Mouse (Mus musculus): Measurements from ENCODE around the gene Rpl41. TPM values are rescaled to one million over a fixed set of nuclear protein-coding genes. Genes with fewer than 3 reads are reported as not detected.
A peak's percentile ranks its signal among the peaks of the same experiment; 100 is the strongest.
"Not testable (repeated sequence)": the region's sequence is repeated elsewhere in the genome, so short reads cannot be mapped to it uniquely, and the experiment has no call there.

The Rpl41 gene
- polyA plus RNA-seq, 1 experiment from 2014 or later: 3,049 TPM

GRCm38 (mm10) chr10:128565788-128566531, 16.9 kb upstream of the Rpl41 start, which contains the start of gene Pa2g4:
Gene Pa2g4 (minus strand): TSS chr10:128565987.
- no peaks in the 10 kb centered on the region for H3K9me3 ChIP-seq (ENCODE audit: control insufficient read depth, low read length)
- peak; percentile 99 for DNase-seq (ENCODE audit: low spot score)
- peak within 1 kb of the TSS; percentile 81 for H3K27ac ChIP-seq (ENCODE audit: low read depth, low read length)
- H3K4me3 ChIP-seq (ENCODE audit: low read depth, low read length): peak within 1 kb of the TSS; percentile 68
- H3K4me1 ChIP-seq (replicated peaks; ENCODE audit: control insufficient read depth, insufficient read depth, low read length): peaks cover 5% of the 10 kb centered on the region; the same call in 1 of the 2 replicates
- ATAC-seq (replicated peaks; ENCODE audit: low FRiP score): peak; percentile 98
- peak within 1 kb of the TSS; percentile 86 for H3K9ac ChIP-seq (ENCODE audit: low read length)
- peaks cover 4% of the 10 kb centered on the region; the same call in 1 of the 2 replicates for H3K36me3 ChIP-seq (ENCODE audit: control insufficient read depth, insufficient read depth, low read length)
- WGBS: under 1% methylated on average over 58 of the region's 58 CpGs
- no peaks in the 10 kb centered on the region for H3K27me3 ChIP-seq (ENCODE audit: control insufficient read depth, insufficient read depth, low read length)
- H3K4me2 ChIP-seq (ENCODE audit: low read depth, low read length, severe bottlenecking): peak within 1 kb of the TSS; percentile 97

- under 1% methylated on average over 46 of the region's 46 CpGs for WGBS
- peak overlapping the region; percentile 86 for H3K9ac ChIP-seq (ENCODE audit: low read length)
- 0 out of 2 replicates have a peak overlapping the region, but pooled peaks have one; percentile 2 for H3K27ac ChIP-seq (ENCODE audit: low read depth, low read length)
- H3K27me3 ChIP-seq (ENCODE audit: control insufficient read depth, insufficient read depth, low read length): no peaks in the 10 kb centered on the region
- peak overlapping the region; percentile 97 for H3K4me2 ChIP-seq (ENCODE audit: low read depth, low read length, severe bottlenecking)
- H3K9me3 ChIP-seq (ENCODE audit: control insufficient read depth, low read length): no peaks in the 10 kb centered on the region
- peaks cover 5% of the 10 kb centered on the region; the same call in 1 of the 2 replicates for H3K4me1 ChIP-seq (replicated peaks; ENCODE audit: control insufficient read depth, insufficient read depth, low read length)
- peaks cover 11% of the 10 kb centered on the region; the same call in 1 of the 2 replicates for H3K36me3 ChIP-seq (ENCODE audit: control insufficient read depth, insufficient read depth, low read length)
- peak overlapping the region; percentile 68 for H3K4me3 ChIP-seq (ENCODE audit: low read depth, low read length)
- DNase-seq (ENCODE audit: low spot score): no peak
- ATAC-seq (replicated peaks; ENCODE audit: low FRiP score): peak; percentile 49
Observed at GRCm38 (mm10) chr10:128565206-128565787, 16.2 kb upstream of the Rpl41 start.

GRCm38 (mm10) chr10:128563544-128563943, 14.4 kb upstream of the Rpl41 start:
- Histone ChIP-seq H3K36me3 (ENCODE audit: control insufficient read depth, insufficient read depth, low read length) (peaks cover 21% of the 10 kb centered on the region; the same call in 1 of the 2 replicates), H3K27ac (ENCODE audit: low read depth, low read length) (no peak overlapping the region), H3K4me2 (ENCODE audit: low read depth, low read length, severe bottlenecking) (peak overlapping the region; percentile 25; the same call in 1 of the 2 replicates), H3K27me3 (ENCODE audit: control insufficient read depth, insufficient read depth, low read length) (no peaks in the 10 kb centered on the region), H3K4me1 (replicated peaks; ENCODE audit: control insufficient read depth, insufficient read depth, low read length) (peaks cover 5% of the 10 kb centered on the region; the same call in 1 of the 2 replicates), H3K4me3 (ENCODE audit: low read depth, low read length) (no peak overlapping the region), H3K9me3 (ENCODE audit: control insufficient read depth, low read length) (no peaks in the 10 kb centered on the region), H3K9ac (ENCODE audit: low read length) (0 out of 2 replicates have a peak overlapping the region, but pooled peaks have one; percentile 21)
- no peak for ATAC-seq (replicated peaks; ENCODE audit: low FRiP score)
- WGBS: 92% methylated on average over 6 of the region's 6 CpGs
- no peak for DNase-seq (ENCODE audit: low spot score)

- Histone ChIP-seq H3K4me2 (ENCODE audit: low read depth, low read length, severe bottlenecking) (no peak overlapping the region), H3K4me1 (replicated peaks; ENCODE audit: control insufficient read depth, insufficient read depth, low read length) (no peaks in the 10 kb centered on the region), H3K4me3 (ENCODE audit: low read depth, low read length) (no peak overlapping the region), H3K9ac (ENCODE audit: low read length) (no peak overlapping the region), H3K36me3 (ENCODE audit: control insufficient read depth, insufficient read depth, low read length) (peaks cover 18% of the 10 kb centered on the region; the same call in 1 of the 2 replicates), H3K9me3 (ENCODE audit: control insufficient read depth, low read length) (no peaks in the 10 kb centered on the region), H3K27me3 (ENCODE audit: control insufficient read depth, insufficient read depth, low read length) (no peaks in the 10 kb centered on the region), H3K27ac (ENCODE audit: low read depth, low read length) (no peak overlapping the region)
- no peak for DNase-seq (ENCODE audit: low spot score)
- ATAC-seq (replicated peaks; ENCODE audit: low FRiP score): no peak
- WGBS: 82% methylated on average over 6 of the region's 6 CpGs
Observed at GRCm38 (mm10) chr10:128556963-128557362, 7.9 kb upstream of the Rpl41 start.

GRCm38 (mm10) chr10:128556286-128556685, 7.2 kb upstream of the Rpl41 start:
- Histone ChIP-seq H3K9me3 (ENCODE audit: control insufficient read depth, low read length) (no peaks in the 10 kb centered on the region), H3K4me1 (replicated peaks; ENCODE audit: control insufficient read depth, insufficient read depth, low read length) (no peaks in the 10 kb centered on the region), H3K4me3 (ENCODE audit: low read depth, low read length) (no peak overlapping the region)

GRCm38 (mm10) chr10:128555567-128555966, 6.5 kb upstream of the Rpl41 start:
- not testable (repeated sequence) for DNase-seq (ENCODE audit: low spot score); H3K27ac ChIP-seq (ENCODE audit: low read depth, low read length)
- 97% methylated on average over 1 of the region's 1 CpGs for WGBS

More at GRCm38 (mm10) chr10:128556286-128556685, 7.2 kb upstream of the Rpl41 start:
- Histone ChIP-seq H3K27me3 (ENCODE audit: control insufficient read depth, insufficient read depth, low read length) (no peaks in the 10 kb centered on the region), H3K36me3 (ENCODE audit: control insufficient read depth, insufficient read depth, low read length) (peaks cover 17% of the 10 kb centered on the region; the same call in 1 of the 2 replicates), H3K4me2 (ENCODE audit: low read depth, low read length, severe bottlenecking) (no peak overlapping the region), H3K27ac (ENCODE audit: low read depth, low read length) (no peak overlapping the region), H3K9ac (ENCODE audit: low read length) (no peak overlapping the region)
- ATAC-seq (replicated peaks; ENCODE audit: low FRiP score): no peak
- DNase-seq (ENCODE audit: low spot score): no peak

GRCm38 (mm10) chr10:128550144-128550823, 1.2 kb upstream of the Rpl41 start:
- not testable (repeated sequence) for H3K9me3 ChIP-seq (ENCODE audit: control insufficient read depth, low read length); H3K4me2 ChIP-seq (ENCODE audit: low read depth, low read length, severe bottlenecking); H3K27me3 ChIP-seq (ENCODE audit: control insufficient read depth, insufficient read depth, low read length); H3K36me3 ChIP-seq (ENCODE audit: control insufficient read depth, insufficient read depth, low read length); ATAC-seq (replicated peaks; ENCODE audit: low FRiP score); H3K4me1 ChIP-seq (replicated peaks; ENCODE audit: control insufficient read depth, insufficient read depth, low read length); H3K27ac ChIP-seq (ENCODE audit: low read depth, low read length); DNase-seq (ENCODE audit: low spot score); H3K4me3 ChIP-seq (ENCODE audit: low read depth, low read length); H3K9ac ChIP-seq (ENCODE audit: low read length)
- WGBS: 93% methylated on average over 11 of the region's 11 CpGs

More at GRCm38 (mm10) chr10:128555567-128555966, 6.5 kb upstream of the Rpl41 start:
- not testable (repeated sequence) for H3K4me2 ChIP-seq (ENCODE audit: low read depth, low read length, severe bottlenecking); H3K9me3 ChIP-seq (ENCODE audit: control insufficient read depth, low read length); H3K4me3 ChIP-seq (ENCODE audit: low read depth, low read length); H3K9ac ChIP-seq (ENCODE audit: low read length); ATAC-seq (replicated peaks; ENCODE audit: low FRiP score); H3K4me1 ChIP-seq (replicated peaks; ENCODE audit: control insufficient read depth, insufficient read depth, low read length); H3K27me3 ChIP-seq (ENCODE audit: control insufficient read depth, insufficient read depth, low read length)
- H3K36me3 ChIP-seq (ENCODE audit: control insufficient read depth, insufficient read depth, low read length): peaks cover 12% of the 10 kb centered on the region; the same call in 1 of the 2 replicates

GRCm38 (mm10) chr10:128549682-128550057, 565 bp upstream of the Rpl41 start:
- 0 out of 2 replicates have a peak overlapping the region, but pooled peaks have one; percentile 21 for H3K4me2 ChIP-seq (ENCODE audit: low read depth, low read length, severe bottlenecking)
- not testable (repeated sequence) for H3K4me3 ChIP-seq (ENCODE audit: low read depth, low read length); H3K9ac ChIP-seq (ENCODE audit: low read length); H3K27me3 ChIP-seq (ENCODE audit: control insufficient read depth, insufficient read depth, low read length); H3K4me1 ChIP-seq (replicated peaks; ENCODE audit: control insufficient read depth, insufficient read depth, low read length); H3K9me3 ChIP-seq (ENCODE audit: control insufficient read depth, low read length); DNase-seq (ENCODE audit: low spot score); ATAC-seq (replicated peaks; ENCODE audit: low FRiP score); H3K27ac ChIP-seq (ENCODE audit: low read depth, low read length); H3K36me3 ChIP-seq (ENCODE audit: control insufficient read depth, insufficient read depth, low read length)
- WGBS: 66% methylated on average over 6 of the region's 6 CpGs

All from forebrain, embryonic 11.5 days (tissue).